Mouse (Mus musculus) midbrain, embryonic 11.5 days (tissue): ENCODE measurements around the gene Ccdc173. TPM values are rescaled to one million over a fixed set of nuclear protein-coding genes. Genes with fewer than 3 reads are reported as not detected.
A peak's percentile ranks its signal among the peaks of the same experiment; 100 is the strongest.

Experiments used
- ATAC-seq: fragments of 200-750 bp; cut with Nextera tagmentation; 2 replicates; pipeline ENCODE4 v1.8.0; 2017; ENCODE audit warnings: moderate TSS enrichment, moderate library complexity; ENCODE audit not compliant: low FRiP score
- DNase-seq: peaks from one replicate; pipeline ENCODE4 v3.0.0; 2015; ENCODE audit warnings: low spot score; ENCODE audit errors: missing footprints
- H3K27ac ChIP-seq: fragments of 300-500 bp; sonication (generic); 2 replicates; pipeline ENCODE4 v1.5.1; 2014; ENCODE audit warnings: low read depth, low read length
- H3K27me3 ChIP-seq: fragments of 300-500 bp; sonication (generic); 2 replicates; pipeline ENCODE4 v1.6.1; 2014; ENCODE audit warnings: mild to moderate bottlenecking, low read length, moderate library complexity, mixed read lengths; ENCODE audit not compliant: control insufficient read depth, insufficient read depth
- H3K36me3 ChIP-seq: fragments of 300-500 bp; sonication (generic); 2 replicates; pipeline ENCODE4 v1.6.1; 2014; ENCODE audit warnings: mild to moderate bottlenecking, low read length, moderate library complexity, mixed read lengths; ENCODE audit not compliant: control insufficient read depth, insufficient read depth
- H3K4me1 ChIP-seq: fragments of 300-500 bp; sonication (generic); 2 replicates; pipeline ENCODE4 v1.6.1; 2014; ENCODE audit warnings: low read length; ENCODE audit not compliant: control insufficient read depth, insufficient read depth
- H3K4me2 ChIP-seq: fragments of 300-500 bp; sonication (generic); 2 replicates; pipeline ENCODE4 v1.6.1; 2014; ENCODE audit warnings: mild to moderate bottlenecking, moderate library complexity
- H3K4me3 ChIP-seq: fragments of 300-500 bp; sonication (generic); 2 replicates; pipeline ENCODE4 v1.5.1; 2014; ENCODE audit warnings: low read depth, low read length
- H3K9ac ChIP-seq: fragments of 300-500 bp; sonication (generic); 2 replicates; pipeline ENCODE4 v1.6.1; 2014; ENCODE audit warnings: low read length
- H3K9me3 ChIP-seq: fragments of 300-500 bp; sonication (generic); 2 replicates; pipeline ENCODE4 v1.6.1; 2016; ENCODE audit warnings: low read length; ENCODE audit not compliant: control insufficient read depth
- WGBS: fragments of 180-500 bp; shearing (Covaris S2); extraction: QIAGEN DNeasy Blood & Tissue Kit; methylation state at CpG from one replicate; pipeline ENCODE4 v1.1.7; 2014; 5-methylcytosine and 5-hydroxymethylcytosine counted together
- polyA plus RNA-seq: library from polyadenylated mRNA; unstranded; fragments of >200 nt; fragmentation: Nextera tagmentation; extraction: Ambion mirVana; gene quantifications from 2 replicates; pipeline ENCODE4 v1.2.1, GENCODE M21; 2014

The Ccdc173 gene
- polyA plus RNA-seq, 1 experiment from 2014 or later, result 3.9 TPM

DNA sequence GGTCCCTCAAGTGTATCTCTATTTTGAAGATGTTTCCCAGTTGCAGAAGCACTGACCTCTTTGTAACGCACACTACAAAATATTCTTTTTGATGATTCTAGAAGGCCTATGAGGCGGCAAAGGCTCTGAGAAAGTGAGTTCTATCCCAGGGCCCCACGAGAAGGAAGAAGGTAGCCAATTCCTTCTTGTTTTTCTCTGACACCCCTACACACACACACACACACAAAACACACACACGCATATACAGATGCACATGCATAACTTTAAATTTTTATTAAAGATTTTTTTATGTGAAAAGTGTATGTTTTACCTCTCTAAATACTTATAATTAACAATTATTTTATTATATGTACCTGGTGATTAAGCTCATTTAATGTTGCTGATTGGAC lies 75.8 kb downstream of the Ccdc173 start:
- Histone ChIP-seq H3K27ac (no peak overlapping the region), H3K27me3 (no peaks in the 10 kb centered on the region), H3K36me3 (0 out of 2 replicates have a peak, but pooled peaks cover 2% of the 10 kb centered on the region), H3K9ac (no peak overlapping the region), H3K4me2 (peak overlapping the region; percentile 74; the same call in 1 of the 2 replicates), H3K4me3 (peak overlapping the region; percentile 59), H3K9me3 (no peaks in the 10 kb centered on the region), H3K4me1 (0 out of 2 replicates have a peak, but pooled peaks cover 4% of the 10 kb centered on the region)
- peak; percentile 84 for DNase-seq
- WGBS, result 38% methylated on average over 4 of the region's 4 CpGs
- no peak for ATAC-seq

- WGBS, result under 1% methylated on average over 39 of the region's 39 CpGs
- 0 out of 2 replicates have a peak, but pooled peaks cover 4% of the 10 kb centered on the region for H3K4me1 ChIP-seq
- ATAC-seq, result peak; percentile 99
- 0 out of 2 replicates have a peak, but pooled peaks cover 2% of the 10 kb centered on the region for H3K36me3 ChIP-seq
- H3K9ac ChIP-seq, result peak within 1 kb of the TSS; percentile 66
- no peaks in the 10 kb centered on the region for H3K27me3 ChIP-seq
- no peak within 1 kb of the TSS for H3K27ac ChIP-seq
- H3K4me2 ChIP-seq, result peak within 1 kb of the TSS; percentile 74
- DNase-seq, result peak; percentile 98
- H3K4me3 ChIP-seq, result peak within 1 kb of the TSS; percentile 59
- H3K9me3 ChIP-seq, result no peaks in the 10 kb centered on the region
These were observed 76.3 kb downstream of the Ccdc173 start, which contains the start of gene Fastkd1 for GRCm38 (mm10) chr2:69712981-69713625. Gene Fastkd1, minus strand, starts transcription at chr2:69713516.

DNA sequence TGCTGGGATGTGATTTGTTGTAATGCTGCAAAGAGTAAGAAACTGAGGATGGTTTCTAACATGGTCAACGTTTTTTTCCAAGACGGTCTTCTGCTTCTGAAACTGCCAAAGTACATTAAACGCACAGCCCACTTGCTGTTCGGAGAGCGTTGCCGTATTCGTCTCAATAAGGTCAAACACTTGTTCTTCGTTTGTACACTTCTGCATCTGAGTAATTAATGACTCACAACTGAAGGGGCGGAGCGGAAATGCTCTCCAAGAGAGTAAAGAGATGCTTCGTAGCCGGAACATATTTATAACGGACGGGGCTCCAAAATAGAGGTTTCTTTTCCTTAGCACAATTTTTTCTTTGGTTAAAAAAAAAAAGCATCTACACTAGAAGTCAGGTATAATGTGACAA lies 77.2 kb downstream of the Ccdc173 start:
- Histone ChIP-seq H3K27ac (no peak overlapping the region), H3K9me3 (no peaks in the 10 kb centered on the region), H3K27me3 (no peaks in the 10 kb centered on the region), H3K9ac (no peak overlapping the region), H3K36me3 (0 out of 2 replicates have a peak, but pooled peaks cover 2% of the 10 kb centered on the region), H3K4me2 (no peak overlapping the region), H3K4me1 (0 out of 2 replicates have a peak, but pooled peaks cover 4% of the 10 kb centered on the region), H3K4me3 (no peak overlapping the region)
- no peak for DNase-seq
- 92% methylated on average over 14 of the region's 14 CpGs for WGBS
- no peak for ATAC-seq

Other genes with a start within 250 kb of the Ccdc173 start
- gene Lrp2, start 203.5 kb downstream of the Ccdc173 start, polyA plus RNA-seq, result 5.0 and 5.6 TPM in 2 replicates
- gene Bbs5, start 142.4 kb downstream of the Ccdc173 start, polyA plus RNA-seq, result 12.4 and 19.5 TPM in 2 replicates
- 0.12 and 0.40 TPM in 2 replicates for gene Klhl41, start 119.5 kb downstream of the Ccdc173 start, polyA plus RNA-seq
- gene Fastkd1, start 76.1 kb downstream of the Ccdc173 start, polyA plus RNA-seq, result 21.0 and 21.8 TPM in 2 replicates
- 128 and 155 TPM in 2 replicates for gene Ppig, start 67.0 kb downstream of the Ccdc173 start, polyA plus RNA-seq
- gene Phospho2, start within 50 bp of the Ccdc173 start, polyA plus RNA-seq, result 44.3 and 49.9 TPM in 2 replicates
- gene Klhl23, start 32.4 kb upstream of the Ccdc173 start, polyA plus RNA-seq, result 35.0 and 38.2 TPM in 2 replicates
- 440 and 468 TPM in 2 replicates for gene Ssb, start 72.0 kb upstream of the Ccdc173 start, polyA plus RNA-seq
- 37.6 and 41.4 TPM in 2 replicates for gene Mettl5, start 96.0 kb upstream of the Ccdc173 start, polyA plus RNA-seq
- 17.1 and 18.9 TPM in 2 replicates for gene Ubr3, start 107.7 kb upstream of the Ccdc173 start, polyA plus RNA-seq
- gene Myo3b, start 249.6 kb upstream of the Ccdc173 start, polyA plus RNA-seq, result not detected in 2 replicates